Mouse (Mus musculus): ENCODE results near the gene Ccdc175. TPM values are rescaled to one million over a fixed set of nuclear protein-coding genes. Genes with fewer than 3 reads are reported as not detected.

The Ccdc175 gene
- polyA plus RNA-seq, 2 experiments, result not detected

DNA sequence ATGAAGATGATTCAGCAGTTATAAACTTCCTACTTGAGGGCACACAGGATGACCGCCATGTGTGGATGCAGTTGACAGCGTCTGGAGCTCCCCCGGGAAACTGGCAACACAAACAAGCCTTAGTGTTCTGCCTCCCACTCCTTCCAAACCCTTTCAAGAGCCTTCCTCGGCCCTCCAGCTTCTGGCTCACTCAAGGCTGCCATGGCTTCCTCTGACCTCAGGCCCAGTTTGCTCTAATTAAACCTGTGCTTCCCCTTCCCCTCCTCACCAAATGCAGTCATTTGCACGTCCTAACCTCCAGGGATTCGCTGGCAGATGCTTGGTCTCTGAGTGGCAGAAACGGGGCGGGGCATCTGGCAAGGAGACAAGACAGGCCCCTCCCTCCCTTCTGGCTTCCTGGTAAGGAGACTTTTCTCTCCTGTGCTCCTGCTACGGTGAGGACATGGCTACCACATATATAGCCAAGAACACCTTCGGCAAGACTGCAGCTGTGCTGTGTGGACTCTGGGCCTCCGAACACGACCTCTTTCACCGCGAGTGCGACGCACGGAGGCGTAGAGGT is 13.2 kb upstream of the Ccdc175 start:
- no peaks in the 10 kb centered on the region for H3K36me3 ChIP-seq (replicated peaks; ENCODE audit: control insufficient read depth, insufficient read depth, low read depth)
- no peaks in the 10 kb centered on the region for H3K4me1 ChIP-seq (replicated peaks; ENCODE audit: control insufficient read depth in 2 of 2, insufficient read depth in 2 of 2, low read length in 1 of 2)
- H3K9ac ChIP-seq (replicated peaks), result no peak overlapping the region
- ATAC-seq (ENCODE audit: insufficient read depth) (no peak), DNase-seq (ENCODE audit: low read depth in 3 of 3, low spot score in 3 of 3) (no peak)
- no peak for TF ChIP-seq EP300 (IDR thresholded peaks at IDR 0.05; ENCODE audit: low read depth)
- no peak for TF ChIP-seq CTCF (IDR thresholded peaks at IDR 0.05; ENCODE audit: low read depth)
- no peak overlapping the region for H3K27ac ChIP-seq
- H3K4me2 ChIP-seq (ENCODE audit: low read depth), result no peak overlapping the region
- H3K9me3 ChIP-seq (ENCODE audit: control insufficient read depth, low read length), result no peaks in the 10 kb centered on the region
- WGBS (ENCODE audit: insufficient replicate concordance), result 51% methylated on average over 18 of the region's 18 CpGs
- H3K27me3 ChIP-seq (ENCODE audit: control insufficient read depth, insufficient read depth, low read length), result no peaks in the 10 kb centered on the region
- no peak overlapping the region for H3K4me3 ChIP-seq (ENCODE audit: insufficient read depth in 1 of 2, low read depth in 2 of 2, low read length in 2 of 2)

DNA sequence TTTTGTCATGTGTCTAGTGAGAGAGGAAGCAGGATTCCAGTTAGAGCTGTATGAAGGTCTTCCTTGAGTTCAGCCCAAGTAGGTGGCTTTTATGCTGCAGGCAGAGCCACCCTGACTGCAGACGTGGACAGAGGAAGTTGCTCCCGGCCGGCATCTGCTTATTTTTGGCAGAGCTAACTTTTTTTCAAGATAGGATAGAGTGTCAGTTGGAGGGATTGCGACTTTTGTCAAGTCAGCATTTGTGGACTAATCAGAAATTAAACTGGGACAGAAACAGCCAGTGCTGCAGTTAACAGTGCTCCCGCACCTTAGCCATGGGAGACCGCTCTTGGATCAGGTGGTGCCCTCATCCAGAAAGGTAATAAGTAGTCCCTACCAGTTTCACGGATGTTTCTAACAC is 12.6 kb upstream of the Ccdc175 start:
- Histone ChIP-seq H3K9me3 (ENCODE audit: control insufficient read depth, low read length) (no peaks in the 10 kb centered on the region), H3K9ac (replicated peaks) (no peak overlapping the region), H3K36me3 (replicated peaks; ENCODE audit: control insufficient read depth, insufficient read depth, low read depth) (no peaks in the 10 kb centered on the region), H3K4me2 (ENCODE audit: low read depth) (no peak overlapping the region), H3K27me3 (ENCODE audit: control insufficient read depth, insufficient read depth, low read length) (no peaks in the 10 kb centered on the region), H3K27ac (no peak overlapping the region), H3K4me3 (ENCODE audit: insufficient read depth in 1 of 2, low read depth in 2 of 2, low read length in 2 of 2) (no peak overlapping the region), H3K4me1 (replicated peaks; ENCODE audit: control insufficient read depth in 2 of 2, insufficient read depth in 2 of 2, low read length in 1 of 2) (no peaks in the 10 kb centered on the region)
- ATAC-seq (ENCODE audit: insufficient read depth) (no peak), DNase-seq (ENCODE audit: low read depth in 3 of 3, low spot score in 3 of 3) (no peak)
- 44% methylated on average over 7 of the region's 7 CpGs for WGBS (ENCODE audit: insufficient replicate concordance)
- TF ChIP-seq CTCF (IDR thresholded peaks at IDR 0.05; ENCODE audit: low read depth), result no peak
- no peak for TF ChIP-seq EP300 (IDR thresholded peaks at IDR 0.05; ENCODE audit: low read depth)

DNA sequence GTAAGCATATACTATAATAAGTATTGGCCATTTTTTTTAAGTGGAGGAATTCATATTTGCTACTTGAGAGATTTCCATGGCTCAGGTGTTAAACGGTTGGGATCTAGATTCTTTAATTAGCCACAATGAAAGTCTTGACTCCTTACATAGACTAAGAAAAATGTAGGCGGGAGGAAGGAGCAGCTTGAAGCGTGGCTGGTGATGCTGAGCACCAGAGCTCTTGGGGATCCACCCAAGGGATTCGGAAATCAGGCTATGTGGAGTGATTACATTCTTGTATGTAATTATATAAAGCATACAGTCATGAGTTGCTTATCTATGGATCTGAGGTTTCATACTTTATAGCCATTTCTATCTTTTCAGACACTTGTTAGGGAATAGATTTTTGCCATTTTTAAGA is 5.3 kb downstream of the Ccdc175 start:
- no peak overlapping the region for H3K9ac ChIP-seq (replicated peaks)
- ATAC-seq (ENCODE audit: insufficient read depth) (no peak), DNase-seq (ENCODE audit: low read depth in 3 of 3, low spot score in 3 of 3) (no peak)
- no peak overlapping the region for H3K27ac ChIP-seq
- no peak for TF ChIP-seq EP300 (IDR thresholded peaks at IDR 0.05; ENCODE audit: low read depth)
- no peak for TF ChIP-seq CTCF (IDR thresholded peaks at IDR 0.05; ENCODE audit: low read depth)
- H3K9me3 ChIP-seq (ENCODE audit: control insufficient read depth, low read length), result no peaks in the 10 kb centered on the region
- H3K4me3 ChIP-seq (ENCODE audit: insufficient read depth in 1 of 2, low read depth in 2 of 2, low read length in 2 of 2), result no peak overlapping the region
- no peaks in the 10 kb centered on the region for H3K4me1 ChIP-seq (replicated peaks; ENCODE audit: control insufficient read depth in 2 of 2, insufficient read depth in 2 of 2, low read length in 1 of 2)
- H3K36me3 ChIP-seq (replicated peaks; ENCODE audit: control insufficient read depth, insufficient read depth, low read depth), result no peaks in the 10 kb centered on the region
- no peak overlapping the region for H3K4me2 ChIP-seq (ENCODE audit: low read depth)
- 58% methylated on average over 4 of the region's 4 CpGs for WGBS (ENCODE audit: insufficient replicate concordance)
- no peaks in the 10 kb centered on the region for H3K27me3 ChIP-seq (ENCODE audit: control insufficient read depth, insufficient read depth, low read length)

DNA sequence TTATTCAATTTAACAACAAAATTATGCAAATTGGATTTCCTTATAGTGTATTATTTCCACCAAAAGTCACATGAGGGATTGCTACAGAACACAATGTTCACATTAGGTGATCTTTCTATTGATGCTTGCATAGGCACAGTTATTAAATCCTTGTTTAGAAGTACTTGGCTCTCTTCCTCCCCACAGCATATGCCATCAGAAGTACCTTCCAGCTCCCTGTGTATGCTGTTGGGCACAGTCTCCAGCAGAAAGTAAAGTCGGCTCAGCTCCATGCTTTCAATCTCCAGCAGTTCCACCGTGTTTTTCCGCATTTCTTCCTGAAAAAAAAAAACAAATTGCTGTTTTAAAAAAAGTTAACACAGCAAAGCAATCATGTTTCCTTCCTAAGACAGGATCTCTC is 6.5 kb downstream of the Ccdc175 start:
- no peak for ATAC-seq (ENCODE audit: insufficient read depth)
- Histone ChIP-seq H3K4me3 (ENCODE audit: insufficient read depth in 1 of 2, low read depth in 2 of 2, low read length in 2 of 2) (no peak overlapping the region), H3K9ac (replicated peaks) (no peak overlapping the region), H3K36me3 (replicated peaks; ENCODE audit: control insufficient read depth, insufficient read depth, low read depth) (no peaks in the 10 kb centered on the region), H3K4me1 (replicated peaks; ENCODE audit: control insufficient read depth in 2 of 2, insufficient read depth in 2 of 2, low read length in 1 of 2) (no peaks in the 10 kb centered on the region), H3K27ac (no peak overlapping the region), H3K9me3 (ENCODE audit: control insufficient read depth, low read length) (no peaks in the 10 kb centered on the region), H3K27me3 (ENCODE audit: control insufficient read depth, insufficient read depth, low read length) (no peaks in the 10 kb centered on the region), H3K4me2 (ENCODE audit: low read depth) (no peak overlapping the region)
- WGBS (ENCODE audit: insufficient replicate concordance), result 60% methylated on average over 3 of the region's 3 CpGs
- no peak for TF ChIP-seq CTCF (IDR thresholded peaks at IDR 0.05; ENCODE audit: low read depth)
- no peak for TF ChIP-seq EP300 (IDR thresholded peaks at IDR 0.05; ENCODE audit: low read depth)
- DNase-seq (ENCODE audit: low read depth in 3 of 3, low spot score in 3 of 3), result no peak

DNA sequence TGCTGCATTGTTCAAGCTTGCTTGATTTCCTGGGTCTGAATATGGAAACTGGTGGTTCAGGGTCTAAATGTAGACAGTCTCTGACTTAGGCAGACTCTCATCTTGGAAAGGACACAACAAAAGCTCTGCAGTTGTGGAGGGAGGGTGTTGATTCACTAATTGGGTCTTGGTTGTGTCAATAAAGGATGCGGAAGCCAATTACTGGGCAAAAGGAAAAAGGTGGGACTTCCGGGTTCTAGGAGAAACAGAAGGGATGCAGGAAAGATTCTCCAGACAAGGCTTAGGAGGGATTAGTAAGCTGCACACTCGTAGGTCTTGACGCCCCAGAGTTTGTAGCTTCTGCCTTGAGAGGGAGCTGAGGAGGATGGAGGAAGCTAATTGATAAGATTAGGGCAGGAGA is 26.4 kb downstream of the Ccdc175 start:
- Histone ChIP-seq H3K4me1 (replicated peaks; ENCODE audit: control insufficient read depth in 2 of 2, insufficient read depth in 2 of 2, low read length in 1 of 2) (no peaks in the 10 kb centered on the region), H3K4me3 (ENCODE audit: insufficient read depth in 1 of 2, low read depth in 2 of 2, low read length in 2 of 2) (no peak overlapping the region), H3K27me3 (ENCODE audit: control insufficient read depth, insufficient read depth, low read length) (no peaks in the 10 kb centered on the region), H3K36me3 (replicated peaks; ENCODE audit: control insufficient read depth, insufficient read depth, low read depth) (no peaks in the 10 kb centered on the region), H3K9me3 (ENCODE audit: control insufficient read depth, low read length) (no peaks in the 10 kb centered on the region), H3K9ac (replicated peaks) (no peak overlapping the region), H3K4me2 (ENCODE audit: low read depth) (no peak overlapping the region), H3K27ac (no peak overlapping the region)
- no peak for ATAC-seq (ENCODE audit: insufficient read depth)
- DNase-seq (ENCODE audit: low read depth in 3 of 3, low spot score in 3 of 3), result no peak
- no peak for TF ChIP-seq CTCF (IDR thresholded peaks at IDR 0.05; ENCODE audit: low read depth)
- TF ChIP-seq EP300 (IDR thresholded peaks at IDR 0.05; ENCODE audit: low read depth), result no peak
- WGBS (ENCODE audit: insufficient replicate concordance), result 37% methylated on average over 4 of the region's 4 CpGs
